Comparison of ENCODE assay signal across 12 mouse cellular contexts in the genomic region with DNA sequence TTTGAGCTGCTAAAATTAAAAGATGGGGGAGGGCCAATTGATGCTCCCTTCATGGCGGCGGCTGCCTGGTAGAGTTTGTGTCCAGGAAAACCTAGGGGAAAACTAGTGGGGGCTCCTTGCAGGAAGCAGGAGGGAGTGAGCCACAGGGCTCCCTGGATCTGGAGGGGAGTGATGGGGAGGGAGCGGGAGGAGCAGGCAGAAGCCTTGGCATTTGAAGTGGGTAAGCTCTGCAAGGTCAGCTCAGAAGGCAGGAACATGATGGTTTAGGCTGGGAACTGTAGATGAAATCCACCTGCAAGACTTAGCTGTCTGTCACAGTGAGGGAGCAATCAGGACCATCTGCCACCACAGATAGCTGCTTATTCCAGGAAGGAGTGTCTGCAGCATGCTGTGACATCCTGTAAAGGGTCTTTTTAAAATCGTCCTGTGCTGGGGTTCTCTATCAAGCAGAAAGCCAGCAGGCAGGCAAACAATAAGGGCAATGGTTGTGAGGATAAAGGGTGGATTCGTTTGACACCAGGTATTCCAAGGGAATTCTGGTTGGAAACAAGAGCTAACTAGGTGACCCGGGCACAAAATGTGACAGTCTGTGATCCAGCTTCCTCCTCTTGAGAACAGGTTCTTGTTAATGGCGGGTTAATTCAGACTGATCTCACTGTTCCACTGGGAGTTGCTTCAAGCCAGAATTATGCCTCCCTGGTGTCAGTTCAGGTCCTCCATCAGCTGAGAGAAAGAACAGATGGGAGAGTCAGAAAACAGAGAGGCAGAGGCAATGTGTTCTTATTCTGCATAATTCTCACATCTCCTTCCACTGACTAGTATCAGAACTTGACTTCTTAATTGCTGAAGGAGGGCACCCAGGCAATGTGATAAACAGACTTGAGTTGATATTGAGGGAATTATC. TPM values are rescaled to one million over a fixed set of nuclear protein-coding genes. Genes with fewer than 3 reads are reported as not detected.
DNase-seq lines count a peak whose midpoint lies in the region; ATAC-seq and TF ChIP-seq lines count a peak whose summit lies in the region.
"Had no signal": no experiment of that assay in that cellular context is flagged by ENCODE, and none has a peak within 500 bp of the region (broad histone marks: within the 10 kb centered on the region; RNA-seq: fewer than 3 reads in every experiment).

No protein-coding gene starts in this region.

- DNase-seq in ES-CJ7 (ENCODE audit: low read depth, low spot score), result peak; percentile 6
- DNase-seq in adrenal gland, postnatal 25 days, result peak; percentile 50
- no peak for DNase-seq in forebrain, embryonic 11.5 days (ENCODE audit: low spot score)
- DNase-seq in layer of hippocampus, postnatal 10 days (ENCODE audit: low spot score in 2 of 2), result peak; percentile 36 to 43
- DNase-seq in gastrocnemius, adult 2 months, result no peak
- no peak for DNase-seq in frontal cortex, postnatal 10 days (ENCODE audit: low spot score in 2 of 2)
- no peak for DNase-seq in right cerebral cortex, postnatal 25 days
- DNase-seq: lung, postnatal 14 days; thymus, postnatal 25 days had no signal

- 38% methylated on average over 7 of the region's 7 CpGs for WGBS in forebrain, embryonic 11.5 days
- 38% methylated on average over 7 of the region's 7 CpGs for WGBS in kidney, embryonic 14.5 days

- H3K4me3 ChIP-seq in forebrain, embryonic 11.5 days (ENCODE audit: low read depth, low read length), result no peak overlapping the region
- H3K4me3 ChIP-seq in gastrocnemius, adult 2 months, result no peak overlapping the region
- H3K4me3 ChIP-seq in kidney, embryonic 14.5 days (ENCODE audit: low read length), result no peak overlapping the region

- no peak for ATAC-seq in forebrain, embryonic 11.5 days (replicated peaks; ENCODE audit: low FRiP score)
- no peak for ATAC-seq in kidney, embryonic 14.5 days (ENCODE audit: low FRiP score, low TSS enrichment)

- no peak overlapping the region for H3K9ac ChIP-seq in forebrain, embryonic 11.5 days (ENCODE audit: low read length)
- no peak overlapping the region for H3K9ac ChIP-seq in kidney, embryonic 14.5 days (ENCODE audit: low read depth, low read length)

- peak overlapping the region; percentile 37; the same call in 1 of the 2 replicates for H3K27ac ChIP-seq in forebrain, embryonic 11.5 days (ENCODE audit: low read depth, low read length)
- H3K27ac ChIP-seq in gastrocnemius, adult 2 months, result no peak overlapping the region
- H3K27ac ChIP-seq in kidney, embryonic 14.5 days (ENCODE audit: low read depth, low read length), result no peak overlapping the region

- peaks cover 3% of the 10 kb centered on the region; the same call in 1 of the 2 replicates for H3K4me1 ChIP-seq in forebrain, embryonic 11.5 days (replicated peaks; ENCODE audit: control insufficient read depth, insufficient read depth, low read length)
- H3K4me1 ChIP-seq in kidney, embryonic 14.5 days (ENCODE audit: control insufficient read depth, insufficient read depth, low read length), result no peaks in the 10 kb centered on the region

- intact Hi-C loops in gastrocnemius, adult 2 months (cut with DNase I), result no loop called here

- H3K4me2 ChIP-seq in forebrain, embryonic 11.5 days (ENCODE audit: low read depth, low read length, severe bottlenecking), result no peak overlapping the region
- H3K4me2 ChIP-seq in kidney, embryonic 14.5 days (replicated peaks; ENCODE audit: low read depth, low read length), result no peak overlapping the region

- H3K36me3 ChIP-seq in forebrain, embryonic 11.5 days (ENCODE audit: control insufficient read depth, insufficient read depth, low read length), result no peaks in the 10 kb centered on the region
- H3K36me3 ChIP-seq in kidney, embryonic 14.5 days (ENCODE audit: control insufficient read depth, insufficient read depth, low read length), result no peaks in the 10 kb centered on the region

- H3K9me3 ChIP-seq in forebrain, embryonic 11.5 days (ENCODE audit: control insufficient read depth, low read length), result no peaks in the 10 kb centered on the region
- H3K9me3 ChIP-seq in kidney, embryonic 14.5 days (ENCODE audit: control insufficient read depth, low read length), result no peaks in the 10 kb centered on the region

- TF ChIP-seq CTCF in gastrocnemius, adult 2 months (IDR thresholded peaks at IDR 0.05), result no peak

- no peaks in the 10 kb centered on the region for H3K27me3 ChIP-seq in forebrain, embryonic 11.5 days (ENCODE audit: control insufficient read depth, insufficient read depth, low read length)
- no peaks in the 10 kb centered on the region for H3K27me3 ChIP-seq in kidney, embryonic 14.5 days (ENCODE audit: control insufficient read depth, insufficient read depth, low read length)

RNA-seq across cellular contexts. Expression of a gene that starts 46.9 kb away (rescaled TPM):
- total RNA-seq in adrenal gland, postnatal 25 days (2021), result not detected in 2 replicates
- polyA plus RNA-seq in forebrain, embryonic 11.5 days (2014; fragmentation: Nextera tagmentation; extraction: Ambion mirVana), result not detected in 2 replicates
- 1 to 10 TPM in 1 of 2 experiments, not detected in 1; 1.2 TPM for total RNA-seq in layer of hippocampus, postnatal 10 days (2021)
- not detected for total RNA-seq in gastrocnemius, adult 2 months (2021)
- 0.06 TPM in 1 of 2 replicates, not detected in the other for polyA plus RNA-seq in kidney, embryonic 14.5 days (2014; fragmentation: Nextera tagmentation; extraction: Ambion mirVana)
- total RNA-seq: ES-E14; left cerebral cortex, postnatal 25 days had no signal

Comparison
In these comparisons a context has a peak if more than half of its experiments do, and no peak if none do; other contexts are left out.
1. DNase-seq: peak in ES-CJ7 (single experiment), adrenal gland, postnatal 25 days (single experiment) and layer of hippocampus, postnatal 10 days (2 of 2); none in forebrain, embryonic 11.5 days (single experiment), gastrocnemius, adult 2 months (single experiment), frontal cortex, postnatal 10 days (0 of 2) and right cerebral cortex, postnatal 25 days (single experiment).